Comparison of ENCODE assay signal across 7 mouse cellular contexts in the genomic region with DNA sequence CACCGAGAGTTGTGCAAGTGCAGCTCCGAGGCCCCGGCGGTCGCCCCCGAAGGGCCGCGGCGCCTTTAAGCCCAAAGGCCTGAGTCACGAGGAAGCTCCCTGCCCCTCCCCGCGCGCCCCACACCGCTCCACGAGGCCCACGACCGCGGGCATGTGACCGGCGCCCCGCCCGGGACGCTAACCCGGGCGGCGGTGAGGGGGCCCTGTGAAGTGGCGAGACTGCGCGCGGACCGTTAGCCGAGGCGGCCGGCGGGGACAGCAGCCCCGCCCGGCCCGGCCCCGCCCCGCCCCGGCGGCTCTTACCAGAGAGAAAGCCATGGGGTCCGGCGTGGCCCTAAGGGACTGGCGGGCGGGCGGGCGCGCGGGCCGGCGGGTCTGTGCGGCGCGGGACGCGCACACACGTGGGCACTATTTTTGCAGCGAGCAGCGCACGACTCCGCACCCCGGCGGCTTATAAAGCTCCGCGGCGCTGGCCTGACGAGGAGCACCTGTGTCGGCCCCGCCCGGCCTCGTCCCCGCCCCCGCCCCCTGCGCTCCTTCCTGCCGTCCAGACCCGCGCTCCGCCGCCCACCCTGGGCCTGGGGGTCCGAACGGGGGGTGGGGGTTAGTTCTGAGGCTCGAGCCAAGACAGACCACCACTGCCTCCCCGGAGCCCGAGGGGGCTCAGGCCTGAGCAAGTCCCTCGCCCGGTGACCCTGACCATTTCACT. TPM values are rescaled to one million over a fixed set of nuclear protein-coding genes. Genes with fewer than 3 reads are reported as not detected.
DNase-seq lines count a peak whose midpoint lies in the region; ATAC-seq lines count a peak whose summit lies in the region.

No protein-coding gene starts in this region.

- WGBS in intestine, embryonic 15.5 days: 1% methylated on average over 68 of the region's 87 CpGs
- 2% methylated on average over 62 of the region's 87 CpGs for WGBS in limb, embryonic 10.5 days
- WGBS in midbrain, embryonic 10.5 days: 1% methylated on average over 82 of the region's 87 CpGs
- WGBS in stomach, embryonic 15.5 days: under 1% methylated on average over 76 of the region's 87 CpGs

- H3K9me3 ChIP-seq in intestine, embryonic 15.5 days: no peaks in the 10 kb centered on the region
- H3K9me3 ChIP-seq in limb, embryonic 10.5 days (replicated peaks): no peaks in the 10 kb centered on the region
- H3K9me3 ChIP-seq in midbrain, embryonic 10.5 days (replicated peaks): no peaks in the 10 kb centered on the region
- H3K9me3 ChIP-seq in stomach, embryonic 15.5 days: no peaks in the 10 kb centered on the region

- H3K27ac ChIP-seq in intestine, embryonic 15.5 days: no peak overlapping the region
- peak overlapping the region; percentile 53 for H3K27ac ChIP-seq in limb, embryonic 10.5 days
- H3K27ac ChIP-seq in midbrain, embryonic 10.5 days (replicated peaks): peak overlapping the region; percentile 69; the same call in 1 of the 2 replicates
- no peak overlapping the region for H3K27ac ChIP-seq in stomach, embryonic 15.5 days

- peaks cover 23% of the 10 kb centered on the region for H3K4me1 ChIP-seq in intestine, embryonic 15.5 days (replicated peaks)
- peaks cover 27% of the 10 kb centered on the region for H3K4me1 ChIP-seq in limb, embryonic 10.5 days
- H3K4me1 ChIP-seq in midbrain, embryonic 10.5 days: peaks cover 27% of the 10 kb centered on the region
- peaks cover 26% of the 10 kb centered on the region for H3K4me1 ChIP-seq in stomach, embryonic 15.5 days

- H3K9ac ChIP-seq in intestine, embryonic 15.5 days: peak overlapping the region; percentile 28; the same call in 1 of the 2 replicates
- no peak overlapping the region for H3K9ac ChIP-seq in stomach, embryonic 15.5 days

- peak; percentile 71 for DNase-seq in adrenal gland, postnatal 25 days
- peak; percentile 44 to 63 for DNase-seq in cerebellum, postnatal 36 days
- DNase-seq in limb, embryonic 10.5 days (ENCODE audit: low spot score): peak; percentile 46
- DNase-seq in midbrain, embryonic 10.5 days (ENCODE audit: low spot score): peak; percentile 43

- peaks cover 64% of the 10 kb centered on the region for H3K27me3 ChIP-seq in intestine, embryonic 15.5 days (replicated peaks)
- H3K27me3 ChIP-seq in limb, embryonic 10.5 days (ENCODE audit: low read depth, poor library complexity, severe bottlenecking): peaks cover 94% of the 10 kb centered on the region
- peaks cover 91% of the 10 kb centered on the region for H3K27me3 ChIP-seq in midbrain, embryonic 10.5 days (ENCODE audit: low read depth, poor library complexity, severe bottlenecking)
- H3K27me3 ChIP-seq in stomach, embryonic 15.5 days (replicated peaks): peaks cover 69% of the 10 kb centered on the region

- H3K4me2 ChIP-seq in intestine, embryonic 15.5 days (replicated peaks): peak overlapping the region; percentile 95
- peak overlapping the region; percentile 93 for H3K4me2 ChIP-seq in stomach, embryonic 15.5 days

- ATAC-seq in granulocyte monocyte progenitor cell, adult 5-6 weeks (replicated peaks; ENCODE audit: poor library complexity, severe bottlenecking): peak; percentile 66
- ATAC-seq in intestine, embryonic 15.5 days: peak; percentile 71
- ATAC-seq in stomach, embryonic 15.5 days (ENCODE audit: insufficient read depth, low FRiP score, low read depth): peak; percentile 56; the same call in 1 of the 2 replicates

- H3K4me3 ChIP-seq in intestine, embryonic 15.5 days (replicated peaks): peak overlapping the region; percentile 52
- H3K4me3 ChIP-seq in limb, embryonic 10.5 days: peak overlapping the region; percentile 55
- H3K4me3 ChIP-seq in midbrain, embryonic 10.5 days: peak overlapping the region; percentile 60
- H3K4me3 ChIP-seq in stomach, embryonic 15.5 days (replicated peaks): peak overlapping the region; percentile 52

- no peaks in the 10 kb centered on the region for H3K36me3 ChIP-seq in intestine, embryonic 15.5 days
- H3K36me3 ChIP-seq in limb, embryonic 10.5 days: no peaks in the 10 kb centered on the region
- H3K36me3 ChIP-seq in midbrain, embryonic 10.5 days: no peaks in the 10 kb centered on the region
- no peaks in the 10 kb centered on the region for H3K36me3 ChIP-seq in stomach, embryonic 15.5 days

RNA-seq across cellular contexts. Expression of a gene that starts 0.8 kb away (rescaled TPM):
- 29.2 and 39.0 TPM in 2 replicates for total RNA-seq in adrenal gland, postnatal 25 days (2021)
- not detected in 2 replicates for total RNA-seq in granulocyte monocyte progenitor cell, adult 5-6 weeks (2014; fragmentation: Nextera tagmentation)
- not detected in 2 replicates for total RNA-seq in granulocyte monocyte progenitor cell, adult 5-6 weeks (2017)
- 0.78 and 1.1 TPM in 2 replicates for polyA plus RNA-seq in intestine, embryonic 15.5 days (2015; fragmentation: Nextera tagmentation; extraction: Ambion mirVana)
- 0.08 TPM in 1 of 2 replicates, not detected in the other for polyA plus RNA-seq in limb, embryonic 10.5 days (2016; fragmentation: Nextera tagmentation; extraction: Ambion mirVana)
- polyA plus RNA-seq in midbrain, embryonic 10.5 days (2016; fragmentation: Nextera tagmentation; extraction: Ambion mirVana): 0.96 and 1.6 TPM in 2 replicates
- polyA plus RNA-seq in stomach, embryonic 15.5 days (2015; fragmentation: Nextera tagmentation; extraction: Ambion mirVana): 0.83 and 0.89 TPM in 2 replicates

RNA-seq across cellular contexts. Expression of a gene that starts 39.2 kb away (rescaled TPM):
- total RNA-seq in adrenal gland, postnatal 25 days (2021): 9.3 and 13.1 TPM in 2 replicates
- not detected in 2 replicates for total RNA-seq in granulocyte monocyte progenitor cell, adult 5-6 weeks (2014; fragmentation: Nextera tagmentation)
- not detected in 2 replicates for total RNA-seq in granulocyte monocyte progenitor cell, adult 5-6 weeks (2017)
- 5.9 and 6.2 TPM in 2 replicates for polyA plus RNA-seq in intestine, embryonic 15.5 days (2015; fragmentation: Nextera tagmentation; extraction: Ambion mirVana)
- polyA plus RNA-seq in limb, embryonic 10.5 days (2016; fragmentation: Nextera tagmentation; extraction: Ambion mirVana): 0.08 and 0.10 TPM in 2 replicates
- polyA plus RNA-seq in midbrain, embryonic 10.5 days (2016; fragmentation: Nextera tagmentation; extraction: Ambion mirVana): 19.1 and 36.0 TPM in 2 replicates
- polyA plus RNA-seq in stomach, embryonic 15.5 days (2015; fragmentation: Nextera tagmentation; extraction: Ambion mirVana): 4.6 and 6.2 TPM in 2 replicates

RNA-seq across cellular contexts. Expression of a gene that starts 43.6 kb away (rescaled TPM):
- total RNA-seq in adrenal gland, postnatal 25 days (2021): not detected in 2 replicates
- total RNA-seq in granulocyte monocyte progenitor cell, adult 5-6 weeks (2014; fragmentation: Nextera tagmentation): not detected in 2 replicates
- not detected in 2 replicates for total RNA-seq in granulocyte monocyte progenitor cell, adult 5-6 weeks (2017)
- polyA plus RNA-seq in intestine, embryonic 15.5 days (2015; fragmentation: Nextera tagmentation; extraction: Ambion mirVana): not detected in 2 replicates
- polyA plus RNA-seq in limb, embryonic 10.5 days (2016; fragmentation: Nextera tagmentation; extraction: Ambion mirVana): not detected in 2 replicates
- not detected in 2 replicates for polyA plus RNA-seq in midbrain, embryonic 10.5 days (2016; fragmentation: Nextera tagmentation; extraction: Ambion mirVana)
- not detected in 2 replicates for polyA plus RNA-seq in stomach, embryonic 15.5 days (2015; fragmentation: Nextera tagmentation; extraction: Ambion mirVana)

Comparison
In these comparisons a context has a peak if more than half of its experiments do, and no peak if none do; other contexts are left out.
1. H3K27ac ChIP-seq: peak in limb, embryonic 10.5 days (single experiment) and midbrain, embryonic 10.5 days (single experiment); none in intestine, embryonic 15.5 days (single experiment) and stomach, embryonic 15.5 days (single experiment).
2. Peak in every context shown above with its lines, with median percentiles within 50 percentile points of each other: DNase-seq, ATAC-seq and H3K4me3 ChIP-seq.